Mouse (Mus musculus): ENCODE measurements around the gene Il13ra1. TPM values are rescaled to one million over a fixed set of nuclear protein-coding genes. Genes with fewer than 3 reads are reported as not detected.

The Il13ra1 gene
- 0.49 TPM for polyA plus RNA-seq (2017; shearing (Covaris generic))

GRCm38 (mm10) chrX:36111622-36112421 is at the start of gene Il13ra1:
Il13ra1 (plus strand) TSS chrX:36112110.

GRCm38 (mm10) chrX:36195736-36196525 is 84.0 kb downstream of the Il13ra1 start, which contains the start of gene Zcchc12:
Zcchc12 (plus strand) TSS chrX:36195904.

Other genes with a start within 250 kb of the Il13ra1 start
- 107 TPM for gene Dock11, start 223.3 kb upstream of the Il13ra1 start, polyA plus RNA-seq (2017; shearing (Covaris generic))
- gene Zcchc12, start 83.8 kb downstream of the Il13ra1 start, polyA plus RNA-seq (2017; shearing (Covaris generic)), result 1.2 TPM
- not detected for gene Lonrf3, start 216.2 kb downstream of the Il13ra1 start, polyA plus RNA-seq (2017; shearing (Covaris generic))